Mouse (Mus musculus): Measurements from ENCODE around the gene Rcor2. TPM values are rescaled to one million over a fixed set of nuclear protein-coding genes. Genes with fewer than 3 reads are reported as not detected.

The Rcor2 gene
- polyA plus RNA-seq, 1 experiment from 2014 or later, result 10.7 TPM

DNA sequence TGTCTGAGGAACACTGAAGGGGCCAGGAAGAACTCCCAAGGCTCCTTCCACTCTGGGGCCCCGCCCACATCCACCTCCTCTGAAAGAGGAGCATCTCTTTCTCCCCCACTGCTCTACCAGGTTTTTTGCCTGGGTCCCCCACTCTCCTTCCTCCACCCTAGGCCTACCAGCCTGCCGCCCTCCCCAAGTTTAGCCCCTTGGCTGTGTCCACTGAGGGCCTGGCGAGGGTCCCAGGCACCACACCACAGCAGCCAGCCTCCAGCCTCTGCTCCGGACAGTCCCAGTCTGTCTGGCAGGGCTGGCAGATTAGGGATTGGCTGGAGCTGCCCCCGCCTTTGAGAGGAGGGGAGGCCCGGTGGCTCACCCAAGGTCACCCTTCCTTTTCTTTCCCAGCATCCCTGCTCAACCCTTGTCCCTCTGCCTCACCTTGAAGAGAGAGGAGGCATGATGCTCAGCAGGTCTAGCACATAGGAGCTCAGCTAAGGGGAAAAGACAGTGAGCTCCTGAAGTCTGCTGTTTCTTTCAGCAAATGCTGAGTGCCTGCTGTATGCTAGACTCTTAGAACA lies 2.3 kb upstream of the Rcor2 start:
- ATAC-seq (ENCODE audit: insufficient number of reproducible peaks, insufficient read depth, low FRiP score, low read depth), result peak; percentile 23
- Histone ChIP-seq H3K4me2 (ENCODE audit: low read length) (peak overlapping the region; percentile 38), H3K27ac (replicated peaks in 1 of 2; ENCODE audit: control insufficient read depth in 1 of 2, insufficient read depth in 1 of 2, low read depth in 2 of 2, low read length in 2 of 2) (peak overlapping the region; percentile 85 to 95), H3K27me3 (ENCODE audit: control insufficient read depth, insufficient read depth, low read length) (no peaks in the 10 kb centered on the region), H3K36me3 (ENCODE audit: control insufficient read depth, insufficient read depth, low read length) (peaks cover 2% of the 10 kb centered on the region; the same call in 1 of the 2 replicates), H3K9ac (ENCODE audit: low read length) (peak overlapping the region; percentile 91), H3K4me3 (ENCODE audit: control insufficient read depth in 1 of 2, insufficient read depth in 1 of 2, low read depth in 1 of 2, low read length in 2 of 2) (no peak overlapping the region), H3K4me1 (ENCODE audit: control insufficient read depth in 2 of 2, insufficient read depth in 2 of 2, low read length in 2 of 2) (peaks cover 36 to 48% of the 10 kb centered on the region in 2 experiments), H3K9me3 (ENCODE audit: control insufficient read depth, low read length) (peaks cover 4% of the 10 kb centered on the region; the same call in 1 of the 2 replicates)
- WGBS, result 13% methylated on average over 6 of the region's 6 CpGs

- 22% methylated on average over 14 of the region's 14 CpGs for whole genome bisulfite sequencing
- peaks cover 9% of the 10 kb centered on the region for H3K36me3 ChIP-seq (ENCODE audit: control insufficient read depth, insufficient read depth, low read length)
- peaks cover 4% of the 10 kb centered on the region; the same call in 1 of the 2 replicates for H3K9me3 ChIP-seq (ENCODE audit: control insufficient read depth, low read length)
- no peaks in the 10 kb centered on the region for H3K27me3 ChIP-seq (ENCODE audit: control insufficient read depth, insufficient read depth, low read length)
- peak overlapping the region; percentile 47 for H3K4me2 ChIP-seq (ENCODE audit: low read length)
- peak overlapping the region; percentile 85 to 95 for H3K27ac ChIP-seq (replicated peaks in 1 of 2; ENCODE audit: control insufficient read depth in 1 of 2, insufficient read depth in 1 of 2, low read depth in 2 of 2, low read length in 2 of 2)
- no peak for ATAC-seq (ENCODE audit: insufficient number of reproducible peaks, insufficient read depth, low FRiP score, low read depth)
- H3K4me3 ChIP-seq (ENCODE audit: control insufficient read depth in 1 of 2, insufficient read depth in 1 of 2, low read depth in 1 of 2, low read length in 2 of 2), result no peak overlapping the region; a peak in 1 of 4 replicates
- peaks cover 38 to 50% of the 10 kb centered on the region in 2 experiments for H3K4me1 ChIP-seq (ENCODE audit: control insufficient read depth in 2 of 2, insufficient read depth in 2 of 2, low read length in 2 of 2)
- H3K9ac ChIP-seq (ENCODE audit: low read length), result peak overlapping the region; percentile 91
Measured at GRCm38 (mm10) chr19:7265478-7266191, 1.5 kb upstream of the Rcor2 start.

DNA sequence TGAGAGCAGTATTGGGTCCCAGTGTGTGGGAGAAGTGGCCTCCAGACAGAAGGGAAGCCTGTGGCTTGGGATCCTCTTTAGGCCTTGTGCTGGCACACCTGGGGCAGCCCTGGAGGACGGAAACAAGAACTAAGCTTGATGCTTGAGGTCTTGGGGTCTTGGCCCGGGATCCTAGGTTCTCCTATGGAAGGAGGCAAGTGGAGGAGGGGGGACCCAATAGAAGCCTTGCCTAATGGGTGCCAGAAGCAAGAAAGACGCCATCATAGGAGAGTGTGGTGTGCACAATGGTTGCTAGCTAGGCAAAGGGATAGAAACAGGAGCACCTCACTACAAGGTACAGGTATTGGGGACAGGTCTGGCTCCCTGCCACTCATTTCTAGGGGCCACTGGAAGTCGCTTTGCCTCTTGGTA lies 699 bp upstream of the Rcor2 start:
- Histone ChIP-seq H3K36me3 (ENCODE audit: control insufficient read depth, insufficient read depth, low read length) (peaks cover 17% of the 10 kb centered on the region), H3K4me3 (ENCODE audit: control insufficient read depth in 1 of 2, insufficient read depth in 1 of 2, low read depth in 1 of 2, low read length in 2 of 2) (no peak overlapping the region), H3K27ac (replicated peaks in 1 of 2; ENCODE audit: control insufficient read depth in 1 of 2, insufficient read depth in 1 of 2, low read depth in 2 of 2, low read length in 2 of 2) (peak overlapping the region; percentile 89 to 95), H3K9ac (ENCODE audit: low read length) (peak overlapping the region; percentile 91), H3K9me3 (ENCODE audit: control insufficient read depth, low read length) (peaks cover 4% of the 10 kb centered on the region; the same call in 1 of the 2 replicates), H3K27me3 (ENCODE audit: control insufficient read depth, insufficient read depth, low read length) (no peaks in the 10 kb centered on the region), H3K4me2 (ENCODE audit: low read length) (peak overlapping the region; percentile 93), H3K4me1 (ENCODE audit: control insufficient read depth in 2 of 2, insufficient read depth in 2 of 2, low read length in 2 of 2) (peaks cover 38 to 50% of the 10 kb centered on the region in 2 experiments)
- 53% methylated on average over 4 of the region's 4 CpGs for WGBS
- ATAC-seq (ENCODE audit: insufficient number of reproducible peaks, insufficient read depth, low FRiP score, low read depth), result no peak

GRCm38 (mm10) chr19:7267781-7268721 lies 926 bp downstream of the Rcor2 start:
- Histone ChIP-seq H3K4me3 (ENCODE audit: control insufficient read depth in 1 of 2, insufficient read depth in 1 of 2, low read depth in 1 of 2, low read length in 2 of 2) (peak overlapping the region; percentile 76 to 85), H3K4me2 (ENCODE audit: low read length) (peak overlapping the region; percentile 93), H3K9me3 (ENCODE audit: control insufficient read depth, low read length) (no peaks in the 10 kb centered on the region), H3K4me1 (ENCODE audit: control insufficient read depth in 2 of 2, insufficient read depth in 2 of 2, low read length in 2 of 2) (peaks cover 38 to 50% of the 10 kb centered on the region in 2 experiments), H3K27me3 (ENCODE audit: control insufficient read depth, insufficient read depth, low read length) (no peaks in the 10 kb centered on the region), H3K9ac (ENCODE audit: low read length) (peak overlapping the region; percentile 91), H3K27ac (replicated peaks in 1 of 2; ENCODE audit: control insufficient read depth in 1 of 2, insufficient read depth in 1 of 2, low read depth in 2 of 2, low read length in 2 of 2) (peak overlapping the region; percentile 89 to 95), H3K36me3 (ENCODE audit: control insufficient read depth, insufficient read depth, low read length) (peaks cover 33% of the 10 kb centered on the region)
- WGBS, result under 1% methylated on average over 78 of the region's 97 CpGs
- ATAC-seq (ENCODE audit: insufficient number of reproducible peaks, insufficient read depth, low FRiP score, low read depth), result peak; percentile 37

GRCm38 (mm10) chr19:7268722-7269090 lies 1.6 kb downstream of the Rcor2 start:
- no peak for ATAC-seq (ENCODE audit: insufficient number of reproducible peaks, insufficient read depth, low FRiP score, low read depth)
- Histone ChIP-seq H3K4me3 (ENCODE audit: control insufficient read depth in 1 of 2, insufficient read depth in 1 of 2, low read depth in 1 of 2, low read length in 2 of 2) (peak overlapping the region; percentile 76 to 85), H3K27me3 (ENCODE audit: control insufficient read depth, insufficient read depth, low read length) (no peaks in the 10 kb centered on the region), H3K36me3 (ENCODE audit: control insufficient read depth, insufficient read depth, low read length) (peaks cover 40% of the 10 kb centered on the region), H3K9me3 (ENCODE audit: control insufficient read depth, low read length) (no peaks in the 10 kb centered on the region), H3K9ac (ENCODE audit: low read length) (peak overlapping the region; percentile 91), H3K27ac (replicated peaks in 1 of 2; ENCODE audit: control insufficient read depth in 1 of 2, insufficient read depth in 1 of 2, low read depth in 2 of 2, low read length in 2 of 2) (peak overlapping the region; percentile 78 to 95), H3K4me2 (ENCODE audit: low read length) (peak overlapping the region; percentile 93), H3K4me1 (ENCODE audit: control insufficient read depth in 2 of 2, insufficient read depth in 2 of 2, low read length in 2 of 2) (peaks cover 38 to 50% of the 10 kb centered on the region in 2 experiments)
- WGBS, result under 1% methylated on average over 30 of the region's 30 CpGs

GRCm38 (mm10) chr19:7269290-7270044 lies 2.3 kb downstream of the Rcor2 start:
- H3K36me3 ChIP-seq (ENCODE audit: control insufficient read depth, insufficient read depth, low read length), result peaks cover 47% of the 10 kb centered on the region
- peak overlapping the region; percentile 91 for H3K9ac ChIP-seq (ENCODE audit: low read length)
- H3K27ac ChIP-seq (replicated peaks in 1 of 2; ENCODE audit: control insufficient read depth in 1 of 2, insufficient read depth in 1 of 2, low read depth in 2 of 2, low read length in 2 of 2), result peak overlapping the region in 1 of 2 experiments; percentile 95; a peak in 2 of 4 replicates
- ATAC-seq (ENCODE audit: insufficient number of reproducible peaks, insufficient read depth, low FRiP score, low read depth), result no peak
- H3K27me3 ChIP-seq (ENCODE audit: control insufficient read depth, insufficient read depth, low read length), result no peaks in the 10 kb centered on the region
- H3K4me3 ChIP-seq (ENCODE audit: control insufficient read depth in 1 of 2, insufficient read depth in 1 of 2, low read depth in 1 of 2, low read length in 2 of 2), result peak overlapping the region; percentile 76 to 85
- no peaks in the 10 kb centered on the region for H3K9me3 ChIP-seq (ENCODE audit: control insufficient read depth, low read length)
- H3K4me2 ChIP-seq (ENCODE audit: low read length), result peak overlapping the region; percentile 93
- peaks cover 35 to 45% of the 10 kb centered on the region in 2 experiments for H3K4me1 ChIP-seq (ENCODE audit: control insufficient read depth in 2 of 2, insufficient read depth in 2 of 2, low read length in 2 of 2)
- WGBS, result 10% methylated on average over 11 of the region's 11 CpGs
